Mouse (Mus musculus) erythroblast, embryonic 14.5 days (primary cell): ENCODE results near the gene Abca7.

ENCODE experiments used
- GATA1 ChIP-seq: IDR thresholded peaks from 2 replicates; pipeline ENCODE4 v1.6.1; 2012; ENCODE audit warnings: low read length, inconsistent platforms, mixed read lengths
- TAL1 ChIP-seq: IDR thresholded peaks from 3 replicates; pipeline ENCODE4 v1.6.1; 2012; ENCODE audit warnings: low read length, inconsistent platforms, mixed read lengths

- TF ChIP-seq GATA1 (no peak), TAL1 (no peak)
Measured at GRCm38 (mm10) chr10:80017771-80018170, 21.5 kb downstream of the Abca7 start.
